Mouse (Mus musculus) heart, embryonic 11.5 days (tissue): ENCODE data around the gene Snrnp35. TPM values are rescaled to one million over a fixed set of nuclear protein-coding genes. Genes with fewer than 3 reads are reported as not detected.
A peak's percentile ranks its signal among the peaks of the same experiment; 100 is the strongest.

ENCODE experiments used
- ATAC-seq: fragments of 200-750 bp; cut with Nextera tagmentation; replicated peaks from 2 replicates; pipeline ENCODE4 v1.8.0; 2017; ENCODE audit warnings: moderate library complexity; ENCODE audit not compliant: insufficient number of reproducible peaks, low FRiP score, low TSS enrichment
- H3K27ac ChIP-seq: fragments of 300-500 bp; sonication (generic); 2 replicates; pipeline ENCODE4 v1.5.1; 2014; ENCODE audit warnings: mild to moderate bottlenecking, low read depth, low read length
- H3K27me3 ChIP-seq: fragments of 300-500 bp; sonication (generic); 2 replicates; pipeline ENCODE4 v1.6.1; 2014; ENCODE audit warnings: mild to moderate bottlenecking, low read length, mixed read lengths; ENCODE audit not compliant: control insufficient read depth, insufficient read depth
- H3K36me3 ChIP-seq: fragments of 300-500 bp; sonication (generic); 2 replicates; pipeline ENCODE4 v1.6.1; 2014; ENCODE audit warnings: mild to moderate bottlenecking, low read length, moderate library complexity, mixed read lengths; ENCODE audit not compliant: control insufficient read depth, insufficient read depth
- H3K4me1 ChIP-seq: fragments of 300-500 bp; sonication (generic); 2 replicates; pipeline ENCODE4 v1.6.1; 2014; ENCODE audit warnings: low read length; ENCODE audit not compliant: control insufficient read depth, insufficient read depth
- H3K4me2 ChIP-seq: fragments of 300-500 bp; sonication (generic); 2 replicates; pipeline ENCODE4 v1.6.1; 2014; ENCODE audit warnings: mild to moderate bottlenecking, moderate library complexity
- H3K4me3 ChIP-seq: fragments of 300-500 bp; sonication (generic); 2 replicates; pipeline ENCODE4 v1.5.1; 2014; ENCODE audit warnings: low read depth, low read length
- H3K9ac ChIP-seq: fragments of 300-500 bp; sonication (generic); 2 replicates; pipeline ENCODE4 v1.6.1; 2014; ENCODE audit warnings: mild to moderate bottlenecking, low read depth, low read length, moderate library complexity
- H3K9me3 ChIP-seq: fragments of 300-500 bp; sonication (generic); replicated peaks from 2 replicates; pipeline ENCODE4 v1.6.1; 2016; ENCODE audit warnings: low read length; ENCODE audit not compliant: control insufficient read depth
- WGBS: fragments of 180-500 bp; shearing (Covaris S2); extraction: QIAGEN DNeasy Blood & Tissue Kit; methylation state at CpG from one replicate; pipeline ENCODE4 v1.1.7; 2014; ENCODE audit not compliant: insufficient replicate concordance; 5-methylcytosine and 5-hydroxymethylcytosine counted together
- polyA plus RNA-seq: library from polyadenylated mRNA; unstranded; fragments of >200 nt; fragmentation: Nextera tagmentation; extraction: Ambion mirVana; gene quantifications from 2 replicates; pipeline ENCODE4 v1.2.1, GENCODE M21; 2014

Gene Snrnp35
- polyA plus RNA-seq, 1 experiment from 2014 or later, result 12.4 TPM

- H3K9me3 ChIP-seq, result no peaks in the 10 kb centered on the region
- no peak overlapping the region for H3K9ac ChIP-seq
- no peak for ATAC-seq
- H3K4me2 ChIP-seq, result no peak overlapping the region
- H3K4me1 ChIP-seq, result peaks cover 6% of the 10 kb centered on the region
- WGBS, result 54% methylated on average over 14 of the region's 14 CpGs
- H3K27ac ChIP-seq, result no peak overlapping the region
- H3K4me3 ChIP-seq, result no peak overlapping the region
- H3K36me3 ChIP-seq, result peaks cover 22% of the 10 kb centered on the region
- no peaks in the 10 kb centered on the region for H3K27me3 ChIP-seq
Measured at GRCm38 (mm10) chr5:124503742-124504141, 20.8 kb downstream of the Snrnp35 start.

- H3K9me3 ChIP-seq, result no peaks in the 10 kb centered on the region
- peaks cover 25% of the 10 kb centered on the region for H3K36me3 ChIP-seq
Measured at GRCm38 (mm10) chr5:124505235-124505634, 22.3 kb downstream of the Snrnp35 start.

GRCm38 (mm10) chr5:124506731-124507359 is 23.9 kb downstream of the Snrnp35 start:
- Histone ChIP-seq H3K9ac (no peak overlapping the region), H3K27ac (no peak overlapping the region), H3K4me1 (peaks cover 8% of the 10 kb centered on the region), H3K36me3 (peaks cover 15% of the 10 kb centered on the region; the same call in 1 of the 2 replicates), H3K4me2 (no peak overlapping the region), H3K4me3 (no peak overlapping the region), H3K27me3 (no peaks in the 10 kb centered on the region), H3K9me3 (no peaks in the 10 kb centered on the region)
- WGBS, result 48% methylated on average over 10 of the region's 10 CpGs
- ATAC-seq, result no peak

More at GRCm38 (mm10) chr5:124505235-124505634, 22.3 kb downstream of the Snrnp35 start:
- H3K4me2 ChIP-seq, result no peak overlapping the region
- peaks cover 8% of the 10 kb centered on the region for H3K4me1 ChIP-seq
- H3K27ac ChIP-seq, result no peak overlapping the region
- H3K4me3 ChIP-seq, result no peak overlapping the region
- H3K27me3 ChIP-seq, result no peaks in the 10 kb centered on the region
- WGBS, result 90% methylated on average over 4 of the region's 4 CpGs
- no peak overlapping the region for H3K9ac ChIP-seq
- no peak for ATAC-seq

- Histone ChIP-seq H3K9me3 (no peaks in the 10 kb centered on the region), H3K4me2 (no peak overlapping the region), H3K4me1 (peaks cover 8% of the 10 kb centered on the region), H3K9ac (no peak overlapping the region), H3K36me3 (peaks cover 14% of the 10 kb centered on the region), H3K27me3 (no peaks in the 10 kb centered on the region), H3K4me3 (no peak overlapping the region), H3K27ac (no peak overlapping the region)
- no peak for ATAC-seq
- WGBS, result 92% methylated on average over 6 of the region's 6 CpGs
Measured at GRCm38 (mm10) chr5:124509200-124509599, 26.3 kb downstream of the Snrnp35 start.

GRCm38 (mm10) chr5:124509742-124510237 is 26.9 kb downstream of the Snrnp35 start:
- Histone ChIP-seq H3K4me1 (peaks cover 8% of the 10 kb centered on the region), H3K27me3 (no peaks in the 10 kb centered on the region), H3K4me2 (no peak overlapping the region), H3K4me3 (no peak overlapping the region), H3K27ac (no peak overlapping the region), H3K9me3 (no peaks in the 10 kb centered on the region), H3K9ac (no peak overlapping the region), H3K36me3 (peaks cover 15% of the 10 kb centered on the region)
- WGBS, result 54% methylated on average over 12 of the region's 12 CpGs
- ATAC-seq, result 0 out of 2 replicates have a peak, but pooled peaks have one; percentile 14

- no peaks in the 10 kb centered on the region for H3K27me3 ChIP-seq
- H3K4me1 ChIP-seq, result peaks cover 8% of the 10 kb centered on the region
- ATAC-seq, result no peak
- H3K36me3 ChIP-seq, result peaks cover 15% of the 10 kb centered on the region
- no peak overlapping the region for H3K9ac ChIP-seq
- H3K9me3 ChIP-seq, result no peaks in the 10 kb centered on the region
- no peak overlapping the region for H3K4me2 ChIP-seq
- no peak overlapping the region for H3K4me3 ChIP-seq
- no peak overlapping the region for H3K27ac ChIP-seq
- WGBS, result 71% methylated on average over 10 of the region's 10 CpGs
Measured at GRCm38 (mm10) chr5:124510536-124511050, 27.7 kb downstream of the Snrnp35 start.

GRCm38 (mm10) chr5:124515789-124516188 is 32.9 kb downstream of the Snrnp35 start:
- ATAC-seq, result no peak

GRCm38 (mm10) chr5:124518648-124519047 is 35.7 kb downstream of the Snrnp35 start:
- peaks cover 10% of the 10 kb centered on the region for H3K36me3 ChIP-seq
- H3K27me3 ChIP-seq, result no peaks in the 10 kb centered on the region
- H3K4me3 ChIP-seq, result no peak overlapping the region
- no peaks in the 10 kb centered on the region for H3K4me1 ChIP-seq
- H3K9me3 ChIP-seq, result no peaks in the 10 kb centered on the region
- 83% methylated on average over 10 of the region's 10 CpGs for WGBS
- no peak overlapping the region for H3K9ac ChIP-seq
- H3K27ac ChIP-seq, result no peak overlapping the region
- no peak for ATAC-seq
- no peak overlapping the region for H3K4me2 ChIP-seq

More at GRCm38 (mm10) chr5:124515789-124516188, 32.9 kb downstream of the Snrnp35 start:
- Histone ChIP-seq H3K27ac (no peak overlapping the region), H3K4me1 (no peaks in the 10 kb centered on the region), H3K9ac (no peak overlapping the region), H3K4me2 (no peak overlapping the region), H3K36me3 (peaks cover 16% of the 10 kb centered on the region), H3K4me3 (no peak overlapping the region), H3K9me3 (no peaks in the 10 kb centered on the region), H3K27me3 (no peaks in the 10 kb centered on the region)
- WGBS, result 77% methylated on average over 5 of the region's 5 CpGs
